Mouse (Mus musculus) intestine, postnatal 0 days (tissue): ENCODE results near the gene Rusc2. TPM values are rescaled to one million over a fixed set of nuclear protein-coding genes. Genes with fewer than 3 reads are reported as not detected.
A peak's percentile ranks its signal among the peaks of the same experiment; 100 is the strongest.

ENCODE experiments used
- ATAC-seq: fragments of 200-750 bp; cut with Nextera tagmentation; 2 replicates; pipeline ENCODE4 v1.8.0; 2017; ENCODE audit warnings: mild to moderate bottlenecking, moderate TSS enrichment, moderate library complexity
- H3K27ac ChIP-seq: fragments of 300-500 bp; sonication (generic); 2 replicates; pipeline ENCODE4 v1.5.1; 2014; ENCODE audit warnings: mild to moderate bottlenecking, low read depth, low read length, moderate library complexity
- H3K27me3 ChIP-seq: fragments of 300-500 bp; sonication (generic); replicated peaks from 2 replicates; pipeline ENCODE4 v1.6.1; 2014; ENCODE audit warnings: low read length, mixed read lengths; ENCODE audit not compliant: control insufficient read depth, insufficient read depth
- H3K36me3 ChIP-seq: fragments of 300-500 bp; sonication (generic); 2 replicates; pipeline ENCODE4 v1.6.1; 2014; ENCODE audit warnings: mild to moderate bottlenecking, moderate library complexity; ENCODE audit not compliant: control insufficient read depth, insufficient read depth
- H3K4me1 ChIP-seq: fragments of 300-500 bp; sonication (generic); replicated peaks from 2 replicates; pipeline ENCODE4 v1.6.1; 2014; ENCODE audit warnings: antibody characterized with exemption, low read length, mixed read lengths; ENCODE audit not compliant: control insufficient read depth, insufficient read depth
- H3K4me2 ChIP-seq: fragments of 300-500 bp; sonication (generic); replicated peaks from 2 replicates; pipeline ENCODE4 v1.6.1; 2014; ENCODE audit warnings: low read depth, mild to moderate bottlenecking, moderate library complexity
- H3K4me3 ChIP-seq: fragments of 300-500 bp; sonication (generic); 2 replicates; pipeline ENCODE4 v1.5.1; 2014; ENCODE audit warnings: low read depth, low read length
- H3K9ac ChIP-seq: fragments of 300-500 bp; sonication (generic); 2 replicates; pipeline ENCODE4 v1.6.1; 2014; ENCODE audit warnings: mild to moderate bottlenecking, low read depth, low read length
- H3K9me3 ChIP-seq: fragments of 300-500 bp; sonication (generic); 2 replicates; pipeline ENCODE4 v1.6.1; 2016; ENCODE audit warnings: mixed run types; ENCODE audit not compliant: control insufficient read depth
- CTCF ChIP-seq: sonication (generic); IDR thresholded peaks from 2 replicates; pipeline ENCODE4 v1.5.1; 2016; ENCODE audit warnings: low read depth, mild to moderate bottlenecking, control low read depth, antibody characterized with exemption, moderate library complexity
- WGBS: fragments of 180-500 bp; shearing (Covaris S2); extraction: QIAGEN DNeasy Blood & Tissue Kit; methylation state at CpG from one replicate; pipeline ENCODE4 v1.1.7; 2014; 5-methylcytosine and 5-hydroxymethylcytosine counted together
- polyA plus RNA-seq: library from polyadenylated mRNA; unstranded; fragments of >200 nt; fragmentation: Nextera tagmentation; extraction: Ambion mirVana; gene quantifications from 2 replicates; pipeline ENCODE4 v1.2.1, GENCODE M21; 2015

The Rusc2 gene
- polyA plus RNA-seq, 1 experiment from 2014 or later, result 12.1 TPM

DNA sequence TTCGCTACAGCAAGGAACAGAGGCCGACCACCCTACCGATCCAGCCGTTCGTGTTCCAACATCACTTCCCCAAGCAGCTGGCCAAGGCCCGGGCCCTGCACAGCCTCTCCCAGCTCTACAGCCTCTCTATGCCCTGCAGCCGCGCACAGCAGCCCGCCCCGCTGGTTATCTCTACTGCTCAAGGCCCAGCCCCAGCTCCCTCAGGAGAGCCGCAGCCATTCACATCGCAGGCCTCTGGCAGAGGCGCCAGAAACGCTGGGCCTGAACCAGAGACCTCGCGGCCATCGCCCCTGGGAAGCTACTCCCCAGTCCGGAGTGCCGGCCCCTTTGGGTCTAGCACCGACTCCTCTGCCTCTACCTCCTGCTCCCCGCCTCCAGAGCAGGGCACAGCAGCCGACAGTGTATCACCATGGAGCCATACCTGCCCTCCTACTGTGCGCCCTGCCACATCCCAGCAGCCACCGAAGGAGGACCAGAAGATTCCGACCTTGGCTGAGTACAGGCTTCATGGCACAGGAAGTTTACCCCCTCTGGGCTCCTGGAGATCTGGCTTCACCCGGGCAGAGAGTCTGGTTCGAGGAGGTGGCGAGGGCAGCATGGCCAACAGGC is 40.0 kb downstream of the Rusc2 start:
- H3K9ac ChIP-seq, result no peak overlapping the region
- ATAC-seq, result no peak
- H3K9me3 ChIP-seq, result no peaks in the 10 kb centered on the region
- no peak overlapping the region for H3K4me2 ChIP-seq
- no peaks in the 10 kb centered on the region for H3K27me3 ChIP-seq
- no peak overlapping the region for H3K4me3 ChIP-seq
- peaks cover 62% of the 10 kb centered on the region for H3K36me3 ChIP-seq
- WGBS, result 78% methylated on average over 28 of the region's 28 CpGs
- no peaks in the 10 kb centered on the region for H3K4me1 ChIP-seq
- H3K27ac ChIP-seq, result no peak overlapping the region
- no peak for TF ChIP-seq CTCF

GRCm38 (mm10) chr4:43423267-43423934 is 41.6 kb downstream of the Rusc2 start:
- peaks cover 62% of the 10 kb centered on the region for H3K36me3 ChIP-seq
- whole genome bisulfite sequencing, result 89% methylated on average over 20 of the region's 20 CpGs
- no peak overlapping the region for H3K4me3 ChIP-seq

DNA sequence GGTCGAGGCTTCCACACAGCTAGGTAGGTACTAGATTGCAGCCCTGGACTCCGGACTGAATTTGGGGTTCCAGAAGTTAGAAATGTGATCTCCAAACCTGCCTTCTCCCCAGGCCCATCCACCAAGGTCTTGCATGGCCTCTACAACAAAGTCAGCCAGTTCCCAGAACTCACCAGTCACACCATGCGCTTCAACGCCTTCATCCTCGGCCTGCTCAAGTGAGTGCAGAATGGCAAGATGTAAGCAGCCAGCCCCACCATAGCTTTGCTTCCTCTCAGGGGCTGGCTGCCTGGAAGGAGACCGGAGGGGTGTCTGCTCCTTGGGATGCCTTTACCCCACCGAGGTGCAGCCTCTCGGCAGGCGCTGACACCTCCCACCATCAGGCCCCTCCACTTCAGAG is 42.3 kb downstream of the Rusc2 start:
- no peak overlapping the region for H3K4me3 ChIP-seq
- H3K4me2 ChIP-seq, result no peak overlapping the region
- 86% methylated on average over 9 of the region's 9 CpGs for whole genome bisulfite sequencing
- H3K36me3 ChIP-seq, result peaks cover 62% of the 10 kb centered on the region
- no peaks in the 10 kb centered on the region for H3K4me1 ChIP-seq
- no peaks in the 10 kb centered on the region for H3K9me3 ChIP-seq
- H3K27me3 ChIP-seq, result no peaks in the 10 kb centered on the region
- no peak overlapping the region for H3K9ac ChIP-seq
- no peak for TF ChIP-seq CTCF
- no peak for ATAC-seq
- no peak overlapping the region for H3K27ac ChIP-seq

More at GRCm38 (mm10) chr4:43423267-43423934, 41.6 kb downstream of the Rusc2 start:
- peak overlapping the region; percentile 46; the same call in 1 of the 2 replicates for H3K27ac ChIP-seq
- no peak overlapping the region for H3K9ac ChIP-seq
- H3K9me3 ChIP-seq, result no peaks in the 10 kb centered on the region
- no peak for TF ChIP-seq CTCF
- no peaks in the 10 kb centered on the region for H3K27me3 ChIP-seq
- H3K4me2 ChIP-seq, result no peak overlapping the region
- H3K4me1 ChIP-seq, result no peaks in the 10 kb centered on the region
- ATAC-seq, result no peak

- Histone ChIP-seq H3K4me3 (no peak overlapping the region), H3K4me1 (no peaks in the 10 kb centered on the region), H3K27ac (no peak overlapping the region), H3K9ac (no peak overlapping the region), H3K36me3 (peaks cover 62% of the 10 kb centered on the region), H3K4me2 (peak overlapping the region; percentile 45), H3K27me3 (no peaks in the 10 kb centered on the region), H3K9me3 (no peaks in the 10 kb centered on the region)
- no peak for ATAC-seq
- TF ChIP-seq CTCF, result no peak
- WGBS, result 49% methylated on average over 14 of the region's 14 CpGs
These were observed 43.4 kb downstream of the Rusc2 start for GRCm38 (mm10) chr4:43425197-43425596.

DNA sequence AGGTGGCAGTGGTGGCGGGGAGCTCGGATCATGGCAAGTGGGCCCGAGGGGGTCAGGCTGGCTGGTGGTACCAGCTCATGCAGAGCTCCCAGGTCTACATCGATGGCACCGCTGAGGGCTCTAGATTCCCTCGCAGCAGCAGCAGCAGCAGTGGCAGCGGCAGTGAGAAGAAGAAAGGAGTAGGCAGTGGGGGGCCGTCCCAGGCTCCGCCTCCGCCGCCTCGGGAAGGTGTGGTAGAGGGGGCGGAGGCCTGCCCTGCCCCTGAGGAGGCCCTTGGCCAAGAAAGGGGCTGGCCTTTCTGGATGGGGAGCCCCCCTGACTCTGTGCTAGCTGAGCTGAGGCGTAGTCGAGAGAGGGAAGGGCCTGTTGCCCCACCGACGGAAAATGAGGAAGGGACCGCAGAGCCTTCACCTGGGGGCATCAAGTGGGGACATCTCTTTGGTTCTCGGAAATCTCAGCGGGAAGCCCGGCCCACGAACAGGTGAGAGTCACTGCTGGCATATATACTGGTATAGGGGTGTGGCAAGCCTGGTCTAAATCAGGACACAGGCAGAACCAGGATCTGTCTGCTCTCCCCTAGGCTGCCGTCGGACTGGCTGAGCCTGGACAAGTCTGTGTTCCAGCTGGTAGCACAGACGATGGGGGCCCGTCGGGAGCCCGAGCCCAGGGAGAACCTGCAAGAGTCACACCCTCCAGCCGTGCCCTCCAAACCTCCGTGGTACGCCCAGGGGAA is 44.0 kb downstream of the Rusc2 start:
- Histone ChIP-seq H3K9ac (0 out of 2 replicates have a peak overlapping the region, but pooled peaks have one; percentile 17), H3K9me3 (no peaks in the 10 kb centered on the region), H3K27me3 (no peaks in the 10 kb centered on the region), H3K27ac (no peak overlapping the region), H3K4me3 (no peak overlapping the region), H3K4me2 (peak overlapping the region; percentile 45), H3K36me3 (peaks cover 62% of the 10 kb centered on the region), H3K4me1 (no peaks in the 10 kb centered on the region)
- 41% methylated on average over 31 of the region's 31 CpGs for WGBS
- TF ChIP-seq CTCF, result no peak
- ATAC-seq, result peak; percentile 39

DNA sequence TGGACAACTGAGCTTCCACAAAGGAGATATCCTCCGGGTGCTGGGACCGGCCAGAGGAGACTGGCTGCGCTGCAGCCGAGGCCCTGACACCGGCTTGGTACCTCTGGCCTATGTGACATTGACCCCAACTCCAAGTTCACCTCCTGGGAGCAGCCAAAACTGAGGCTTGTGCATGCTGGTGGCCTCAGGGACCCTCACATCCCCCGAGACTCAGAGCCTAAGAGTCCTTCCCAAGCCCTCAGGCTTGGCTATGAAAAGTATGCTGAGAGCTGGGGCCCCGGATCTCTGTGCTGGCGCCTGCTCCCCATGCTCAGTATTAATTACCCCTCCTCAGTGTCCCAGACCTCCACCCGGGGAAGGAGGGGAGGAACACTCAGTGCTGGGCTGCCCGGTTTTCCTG is 44.7 kb downstream of the Rusc2 start:
- peaks cover 59% of the 10 kb centered on the region for H3K36me3 ChIP-seq
- no peaks in the 10 kb centered on the region for H3K27me3 ChIP-seq
- H3K9ac ChIP-seq, result no peak overlapping the region
- H3K9me3 ChIP-seq, result no peaks in the 10 kb centered on the region
- no peak for ATAC-seq
- no peak overlapping the region for H3K4me2 ChIP-seq
- no peak for TF ChIP-seq CTCF
- H3K4me1 ChIP-seq, result no peaks in the 10 kb centered on the region
- 73% methylated on average over 10 of the region's 10 CpGs for WGBS
- no peak overlapping the region for H3K4me3 ChIP-seq
- H3K27ac ChIP-seq, result no peak overlapping the region
